Mouse (Mus musculus) retina, adult 2 months (tissue): Measurements from ENCODE around the gene Mrgprh.

Experiments
- DNase-seq: peaks from one replicate; pipeline ENCODE4 v3.0.0-alpha.2; 2012; ENCODE audit warnings: low read depth, low spot score

Gene Mrgprh

GRCm38 (mm10) chr17:12916588-12917380 lies 41.0 kb downstream of the Mrgprh start:
- DNase-seq, result peak; percentile 0

GRCm38 (mm10) chr17:12921073-12921472 lies 45.2 kb downstream of the Mrgprh start:
- no peak for DNase-seq

GRCm38 (mm10) chr17:12925001-12925400 lies 49.2 kb downstream of the Mrgprh start:
- DNase-seq, result no peak

GRCm38 (mm10) chr17:12925703-12926180 lies 49.9 kb downstream of the Mrgprh start:
- no peak for DNase-seq
